Mouse (Mus musculus): ENCODE measurements around the gene Dnah17. TPM values are rescaled to one million over a fixed set of nuclear protein-coding genes. Genes with fewer than 3 reads are reported as not detected.

Gene Dnah17
- polyA plus RNA-seq, 1 experiment from 2014 or later, result 0.22 TPM

GRCm38 (mm10) chr11:118043293-118043907, 87.0 kb downstream of the Dnah17 start:
- Histone ChIP-seq H3K4me3 (replicated peaks) (no peak overlapping the region), H3K4me2 (peak overlapping the region; percentile 40), H3K9ac (0 out of 2 replicates have a peak overlapping the region, but pooled peaks have one; percentile 2), H3K36me3 (no peaks in the 10 kb centered on the region), H3K27me3 (no peaks in the 10 kb centered on the region), H3K9me3 (replicated peaks) (no peaks in the 10 kb centered on the region), H3K27ac (peak overlapping the region; percentile 86), H3K4me1 (peaks cover 38% of the 10 kb centered on the region)
- WGBS, result 17% methylated on average over 13 of the region's 14 CpGs
- ATAC-seq (replicated peaks; ENCODE audit: low FRiP score), result peak; percentile 75

GRCm38 (mm10) chr11:118042791-118043190, 87.6 kb downstream of the Dnah17 start:
- WGBS, result 69% methylated on average over 9 of the region's 9 CpGs
- H3K27ac ChIP-seq, result peak overlapping the region; percentile 86
- ATAC-seq (replicated peaks; ENCODE audit: low FRiP score), result no peak

GRCm38 (mm10) chr11:118035068-118035467, 95.4 kb downstream of the Dnah17 start:
- ATAC-seq (replicated peaks; ENCODE audit: low FRiP score), result no peak
- no peak overlapping the region for H3K4me3 ChIP-seq (replicated peaks)
- peak overlapping the region; percentile 12; the same call in 1 of the 2 replicates for H3K4me2 ChIP-seq
- no peaks in the 10 kb centered on the region for H3K9me3 ChIP-seq (replicated peaks)
- no peak overlapping the region for H3K9ac ChIP-seq
- H3K27ac ChIP-seq, result peak overlapping the region; percentile 22; the same call in 1 of the 2 replicates
- H3K36me3 ChIP-seq, result peaks cover 16% of the 10 kb centered on the region; the same call in 1 of the 2 replicates
- H3K27me3 ChIP-seq, result no peaks in the 10 kb centered on the region
- WGBS, result 30% methylated on average over 9 of the region's 9 CpGs
- H3K4me1 ChIP-seq, result peaks cover 21% of the 10 kb centered on the region

More at GRCm38 (mm10) chr11:118042791-118043190, 87.6 kb downstream of the Dnah17 start:
- no peaks in the 10 kb centered on the region for H3K9me3 ChIP-seq (replicated peaks)
- peak overlapping the region; percentile 40 for H3K4me2 ChIP-seq
- H3K9ac ChIP-seq, result 0 out of 2 replicates have a peak overlapping the region, but pooled peaks have one; percentile 2
- no peaks in the 10 kb centered on the region for H3K27me3 ChIP-seq
- no peaks in the 10 kb centered on the region for H3K36me3 ChIP-seq
- no peak overlapping the region for H3K4me3 ChIP-seq (replicated peaks)
- peaks cover 38% of the 10 kb centered on the region for H3K4me1 ChIP-seq

GRCm38 (mm10) chr11:118034395-118034794, 96.0 kb downstream of the Dnah17 start:
- H3K4me1 ChIP-seq, result peaks cover 21% of the 10 kb centered on the region
- no peak overlapping the region for H3K4me3 ChIP-seq (replicated peaks)
- no peak for ATAC-seq (replicated peaks; ENCODE audit: low FRiP score)
- 53% methylated on average over 13 of the region's 13 CpGs for WGBS
- no peak overlapping the region for H3K4me2 ChIP-seq
- 0 out of 2 replicates have a peak overlapping the region, but pooled peaks have one; percentile 22 for H3K27ac ChIP-seq
- no peak overlapping the region for H3K9ac ChIP-seq
- peaks cover 16% of the 10 kb centered on the region; the same call in 1 of the 2 replicates for H3K36me3 ChIP-seq
- no peaks in the 10 kb centered on the region for H3K9me3 ChIP-seq (replicated peaks)
- H3K27me3 ChIP-seq, result no peaks in the 10 kb centered on the region

GRCm38 (mm10) chr11:118031134-118031533, 99.3 kb downstream of the Dnah17 start:
- Histone ChIP-seq H3K9me3 (replicated peaks) (no peaks in the 10 kb centered on the region), H3K9ac (no peak overlapping the region), H3K36me3 (peaks cover 21% of the 10 kb centered on the region), H3K27ac (no peak overlapping the region), H3K27me3 (no peaks in the 10 kb centered on the region), H3K4me1 (peaks cover 16% of the 10 kb centered on the region), H3K4me3 (replicated peaks) (no peak overlapping the region), H3K4me2 (no peak overlapping the region)
- 96% methylated on average over 9 of the region's 9 CpGs for WGBS
- ATAC-seq (replicated peaks; ENCODE audit: low FRiP score), result no peak

- H3K9me3 ChIP-seq (replicated peaks), result no peaks in the 10 kb centered on the region
- no peak overlapping the region for H3K27ac ChIP-seq
- 91% methylated on average over 6 of the region's 6 CpGs for WGBS
- no peaks in the 10 kb centered on the region for H3K27me3 ChIP-seq
- peaks cover 10% of the 10 kb centered on the region for H3K4me1 ChIP-seq
- H3K4me3 ChIP-seq (replicated peaks), result no peak overlapping the region
- peaks cover 37% of the 10 kb centered on the region for H3K36me3 ChIP-seq
- no peak overlapping the region for H3K4me2 ChIP-seq
- no peak overlapping the region for H3K9ac ChIP-seq
- ATAC-seq (replicated peaks; ENCODE audit: low FRiP score), result no peak
These were observed 101.3 kb downstream of the Dnah17 start for GRCm38 (mm10) chr11:118029170-118029569.

GRCm38 (mm10) chr11:118024111-118024510, 106.3 kb downstream of the Dnah17 start:
- 41% methylated on average over 2 of the region's 2 CpGs for WGBS
- ATAC-seq (replicated peaks; ENCODE audit: low FRiP score), result peak; percentile 46; the same call in 1 of the 2 replicates

GRCm38 (mm10) chr11:118023475-118023874, 107.0 kb downstream of the Dnah17 start:
- Histone ChIP-seq H3K4me3 (replicated peaks) (no peak overlapping the region), H3K9me3 (replicated peaks) (no peaks in the 10 kb centered on the region), H3K4me1 (peaks cover 26% of the 10 kb centered on the region), H3K9ac (no peak overlapping the region), H3K36me3 (peaks cover 63% of the 10 kb centered on the region), H3K27ac (peak overlapping the region; percentile 73), H3K27me3 (no peaks in the 10 kb centered on the region), H3K4me2 (no peak overlapping the region)
- WGBS, result 74% methylated on average over 7 of the region's 7 CpGs
- ATAC-seq (replicated peaks; ENCODE audit: low FRiP score), result no peak

More at GRCm38 (mm10) chr11:118024111-118024510, 106.3 kb downstream of the Dnah17 start:
- Histone ChIP-seq H3K4me3 (replicated peaks) (no peak overlapping the region), H3K4me1 (peaks cover 26% of the 10 kb centered on the region), H3K27me3 (no peaks in the 10 kb centered on the region), H3K4me2 (no peak overlapping the region), H3K9me3 (replicated peaks) (no peaks in the 10 kb centered on the region), H3K9ac (no peak overlapping the region), H3K36me3 (peaks cover 57% of the 10 kb centered on the region), H3K27ac (peak overlapping the region; percentile 73)

GRCm38 (mm10) chr11:118021806-118022205, 108.6 kb downstream of the Dnah17 start:
- ATAC-seq (replicated peaks; ENCODE audit: low FRiP score), result no peak
- Histone ChIP-seq H3K4me2 (no peak overlapping the region), H3K27me3 (no peaks in the 10 kb centered on the region), H3K36me3 (peaks cover 68% of the 10 kb centered on the region), H3K4me1 (peaks cover 26% of the 10 kb centered on the region), H3K27ac (no peak overlapping the region), H3K4me3 (replicated peaks) (no peak overlapping the region), H3K9ac (no peak overlapping the region), H3K9me3 (replicated peaks) (no peaks in the 10 kb centered on the region)
- WGBS, result 58% methylated on average over 1 of the region's 1 CpGs

GRCm38 (mm10) chr11:118018328-118018727, 112.1 kb downstream of the Dnah17 start:
- ATAC-seq (replicated peaks; ENCODE audit: low FRiP score), result no peak
- H3K4me2 ChIP-seq, result no peak overlapping the region
- H3K9ac ChIP-seq, result no peak overlapping the region
- 98% methylated on average over 4 of the region's 4 CpGs for WGBS
- peaks cover 61% of the 10 kb centered on the region for H3K36me3 ChIP-seq
- H3K27me3 ChIP-seq, result no peaks in the 10 kb centered on the region
- no peak overlapping the region for H3K27ac ChIP-seq
- H3K4me1 ChIP-seq, result peaks cover 14% of the 10 kb centered on the region
- H3K9me3 ChIP-seq (replicated peaks), result no peaks in the 10 kb centered on the region
- no peak overlapping the region for H3K4me3 ChIP-seq (replicated peaks)

GRCm38 (mm10) chr11:118015381-118016145, 114.9 kb downstream of the Dnah17 start:
- no peaks in the 10 kb centered on the region for H3K27me3 ChIP-seq
- H3K4me3 ChIP-seq (replicated peaks), result no peak overlapping the region
- no peak overlapping the region for H3K4me2 ChIP-seq
- H3K36me3 ChIP-seq, result peaks cover 46% of the 10 kb centered on the region
- H3K9me3 ChIP-seq (replicated peaks), result no peaks in the 10 kb centered on the region
- peaks cover 28% of the 10 kb centered on the region for H3K4me1 ChIP-seq
- ATAC-seq (replicated peaks; ENCODE audit: low FRiP score), result no peak
- 94% methylated on average over 8 of the region's 8 CpGs for WGBS
- H3K27ac ChIP-seq, result no peak overlapping the region
- no peak overlapping the region for H3K9ac ChIP-seq

- H3K4me1 ChIP-seq, result peaks cover 39% of the 10 kb centered on the region
- H3K27me3 ChIP-seq, result no peaks in the 10 kb centered on the region
- no peaks in the 10 kb centered on the region for H3K9me3 ChIP-seq (replicated peaks)
- H3K36me3 ChIP-seq, result peaks cover 36% of the 10 kb centered on the region
- H3K4me2 ChIP-seq, result no peak overlapping the region
- H3K4me3 ChIP-seq (replicated peaks), result no peak overlapping the region
- WGBS, result 85% methylated on average over 12 of the region's 12 CpGs
- H3K9ac ChIP-seq, result no peak overlapping the region
- no peak overlapping the region for H3K27ac ChIP-seq
- no peak for ATAC-seq (replicated peaks; ENCODE audit: low FRiP score)
These were observed 115.9 kb downstream of the Dnah17 start for GRCm38 (mm10) chr11:118014391-118014995.

Measured in kidney, embryonic 15.5 days (tissue).